Mouse (Mus musculus): Measurements from ENCODE around the gene Slc16a3. TPM values are rescaled to one million over a fixed set of nuclear protein-coding genes. Genes with fewer than 3 reads are reported as not detected.

Gene Slc16a3
- total RNA-seq, 2 experiments from 2014 or later = 0.89 to 2.1 TPM

Other genes with a start within 250 kb of the Slc16a3 start
- gene Cenpx, start 234.7 kb upstream of the Slc16a3 start, total RNA-seq (2021) = 10 to 100 TPM; 52.1 to 60.4 TPM
- 10 to 100 TPM; 24.3 to 27.7 TPM for gene Lrrc45, start 234.6 kb upstream of the Slc16a3 start, total RNA-seq (2021)
- 10 to 100 TPM in 1 of 2 experiments, 1 to 10 TPM in 1; 8.2 to 17.0 TPM for gene Rac3, start 227.0 kb upstream of the Slc16a3 start, total RNA-seq (2021)
- 10 to 100 TPM; 31.8 to 77.7 TPM for gene Dcxr, start 221.2 kb upstream of the Slc16a3 start, total RNA-seq (2021)
- gene Cbr2, start 216.4 kb upstream of the Slc16a3 start, total RNA-seq (2021) = 1 to 10 TPM; 5.0 to 7.8 TPM
- gene Hmga1b, start 185.7 kb upstream of the Slc16a3 start, total RNA-seq (2021) = 10 to 100 TPM in 1 of 2 experiments, 1 to 10 TPM in 1; 6.0 to 13.1 TPM
- 10 to 100 TPM; 19.2 to 19.7 TPM for gene Rfng, start 164.3 kb upstream of the Slc16a3 start, total RNA-seq (2021)
- gene Gps1, start 164.2 kb upstream of the Slc16a3 start, total RNA-seq (2021) = 100 to 1,000 TPM; 139 to 142 TPM
- 10 to 100 TPM; 57.2 to 59.6 TPM for gene Dus1l, start 152.1 kb upstream of the Slc16a3 start, total RNA-seq (2021)
- gene Fasn, start 123.9 kb upstream of the Slc16a3 start, total RNA-seq (2021) = 1,000 to 10,000 TPM; 1,954 to 2,603 TPM
- 10 to 100 TPM; 10.6 to 22.0 TPM for gene Ccdc57, start 15.6 kb upstream of the Slc16a3 start, total RNA-seq (2021)
- 100 to 1,000 TPM; 126 to 127 TPM for gene Csnk1d, start 42.9 kb downstream of the Slc16a3 start, total RNA-seq (2021)
- gene Cd7, start 90.9 kb downstream of the Slc16a3 start, total RNA-seq (2021) = under 1 TPM; 0.30 to 0.53 TPM
- gene Sectm1b, start 115.1 kb downstream of the Slc16a3 start, total RNA-seq (2021) = not detected
- gene Sectm1a, start 132.7 kb downstream of the Slc16a3 start, total RNA-seq (2021) = not detected
- not detected for gene Tex19.2, start 170.2 kb downstream of the Slc16a3 start, total RNA-seq (2021)
- not detected for gene Tex19.1, start 197.7 kb downstream of the Slc16a3 start, total RNA-seq (2021)
- not detected for gene Uts2r, start 211.8 kb downstream of the Slc16a3 start, total RNA-seq (2021)